Mouse (Mus musculus) MEL (cell line): ENCODE results near the gene Tesmin. TPM values are rescaled to one million over a fixed set of nuclear protein-coding genes. Genes with fewer than 3 reads are reported as not detected.

Experiments
- DNase-seq: peaks from one replicate; pipeline ENCODE4 v3.0.0; 2011; ENCODE audit warnings: low read depth, low spot score
- H3K27ac ChIP-seq: 2 replicates; pipeline ENCODE4 v1.5.1; 2012; ENCODE audit warnings: low read depth, mild to moderate bottlenecking, control low read depth, low read length, moderate library complexity; ENCODE audit not compliant: control insufficient read depth
- H3K27me3 ChIP-seq, 2 experiments: fragments of 150-350 bp in 1 of 2; sonication (generic) in 1 of 2; 2 replicates each; pipeline ENCODE4 v1.6.1; 2012; ENCODE audit warnings: low read length in 2 of 2, mild to moderate bottlenecking in 2 of 2, improper control_type of control experiment in 1 of 2, moderate library complexity in 1 of 2; ENCODE audit not compliant: insufficient read depth in 2 of 2, control insufficient read depth in 1 of 2
- H3K36me3 ChIP-seq, 2 experiments: 2 replicates each; pipeline ENCODE4 v1.6.1; 2012 to 2014; ENCODE audit warnings: low read length in 2 of 2, improper control_type of control experiment in 1 of 2, inconsistent platforms in 1 of 2, mild to moderate bottlenecking in 1 of 2; ENCODE audit not compliant: insufficient read depth in 2 of 2, control insufficient read depth in 1 of 2
- H3K4me1 ChIP-seq, 2 experiments: fragments of 150-350 bp in 1 of 2; sonication (generic) in 1 of 2; 2 replicates each; pipeline ENCODE4 v1.6.1; 2012; ENCODE audit warnings: low read length in 2 of 2, improper control_type of control experiment in 1 of 2, mild to moderate bottlenecking in 1 of 2; ENCODE audit not compliant: insufficient read depth in 2 of 2, control insufficient read depth in 1 of 2
- H3K4me3 ChIP-seq, 2 experiments: fragments of 150-350 bp in 1 of 2; sonication (generic) in 1 of 2; 2 replicates each; pipeline ENCODE4 v1.5.1; 2012; ENCODE audit warnings: low read depth in 2 of 2, low read length in 2 of 2, mild to moderate bottlenecking in 2 of 2, moderate library complexity in 2 of 2, control low read depth in 1 of 2, improper control_type of control experiment in 1 of 2; ENCODE audit not compliant: control insufficient read depth in 1 of 2, insufficient read depth in 1 of 2
- H3K79me2 ChIP-seq: 2 replicates; pipeline ENCODE4 v1.6.1; 2012; ENCODE audit warnings: mild to moderate bottlenecking, low read length, moderate library complexity; ENCODE audit not compliant: control insufficient read depth, poor library complexity, insufficient read depth
- H3K9ac ChIP-seq: 2 replicates; pipeline ENCODE4 v1.6.1; 2012; ENCODE audit warnings: low read depth, mild to moderate bottlenecking, control low read depth, low read length, moderate library complexity; ENCODE audit not compliant: control insufficient read depth, poor library complexity, severe bottlenecking
- H3K9me3 ChIP-seq: fragments of 150-350 bp; sonication (generic); replicated peaks from 2 replicates; pipeline ENCODE4 v1.6.1; 2012; ENCODE audit warnings: mild to moderate bottlenecking, low read length, improper control_type of control experiment, moderate library complexity; ENCODE audit not compliant: insufficient read depth
- BHLHE40 ChIP-seq: IDR thresholded peaks from 2 replicates; pipeline ENCODE4 v1.6.1; 2012; ENCODE audit warnings: low read depth, mild to moderate bottlenecking, inconsistent platforms, low read length, improper control_type of control experiment, borderline replicate concordance
- CHD1 ChIP-seq: IDR thresholded peaks from 2 replicates; pipeline ENCODE4 v1.6.1; 2012; ENCODE audit warnings: low read depth, mild to moderate bottlenecking, inconsistent platforms, low read length, improper control_type of control experiment
- CHD2 ChIP-seq: IDR thresholded peaks from 2 replicates; pipeline ENCODE4 v1.6.1; 2011; ENCODE audit warnings: low read length, improper control_type of control experiment
- CTCF ChIP-seq, 3 experiments: IDR thresholded peaks in 2 of 3; conservative IDR thresholded peaks in 1 of 3; 2 replicates each; pipeline ENCODE4 v1.5.1; 2011 to 2012; ENCODE audit warnings: low read length in 3 of 3, low read depth in 2 of 3, mild to moderate bottlenecking in 2 of 3, improper control_type of control experiment in 1 of 3, inconsistent platforms in 1 of 3, mixed read lengths in 1 of 3, moderate library complexity in 1 of 3; ENCODE audit not compliant: control insufficient read depth in 1 of 3, insufficient read depth in 1 of 3, poor library complexity in 1 of 3, severe bottlenecking in 1 of 3
- E2F4 ChIP-seq: IDR thresholded peaks from 2 replicates; pipeline ENCODE4 v1.6.1; 2011; ENCODE audit warnings: low read depth, low read length, improper control_type of control experiment, borderline replicate concordance
- ELF1 ChIP-seq: IDR thresholded peaks from 2 replicates; pipeline ENCODE4 v1.6.1; 2014; ENCODE audit warnings: low read depth, mild to moderate bottlenecking, inconsistent platforms, low read length, improper control_type of control experiment, moderate library complexity
- EP300 ChIP-seq, 2 experiments: IDR thresholded peaks; 2 replicates each; pipeline ENCODE4 v1.6.1; 2011; ENCODE audit warnings: improper control_type of control experiment in 2 of 2, low read length in 2 of 2, low read depth in 1 of 2, mild to moderate bottlenecking in 1 of 2
- ETS1 ChIP-seq: IDR thresholded peaks from 2 replicates; pipeline ENCODE4 v1.6.1; 2012; ENCODE audit warnings: low read depth, mild to moderate bottlenecking, inconsistent platforms, low read length, improper control_type of control experiment, moderate library complexity
- GABPA ChIP-seq: IDR thresholded peaks from 2 replicates; pipeline ENCODE4 v1.6.1; 2012; ENCODE audit warnings: low read depth, mild to moderate bottlenecking, inconsistent platforms, low read length, improper control_type of control experiment, moderate library complexity
- GATA1 ChIP-seq: IDR thresholded peaks from 2 replicates; pipeline ENCODE4 v1.6.1; 2011; ENCODE audit warnings: low read depth, low read length, improper control_type of control experiment
- HCFC1 ChIP-seq: IDR thresholded peaks from 2 replicates; pipeline ENCODE4 v1.6.1; 2012; ENCODE audit warnings: low read depth, mild to moderate bottlenecking, inconsistent platforms, low read length, improper control_type of control experiment, moderate library complexity
- JUND ChIP-seq: IDR thresholded peaks from 2 replicates; pipeline ENCODE4 v1.6.1; 2011; ENCODE audit warnings: low read depth, mild to moderate bottlenecking, improper control_type of control experiment, low read length
- KAT2A ChIP-seq: conservative IDR thresholded peaks from 2 replicates; pipeline ENCODE4 v1.6.1; 2012; ENCODE audit warnings: low read depth, low read length, improper control_type of control experiment, inconsistent platforms
- MAFK ChIP-seq: IDR thresholded peaks from 2 replicates; pipeline ENCODE4 v1.6.1; 2011; ENCODE audit warnings: low read depth, mild to moderate bottlenecking, low read length, improper control_type of control experiment, borderline replicate concordance
- MAX ChIP-seq: IDR thresholded peaks from 2 replicates; pipeline ENCODE4 v1.6.1; 2011; ENCODE audit warnings: low read length, improper control_type of control experiment
- MAZ ChIP-seq: IDR thresholded peaks from 2 replicates; pipeline ENCODE4 v1.6.1; 2012; ENCODE audit warnings: low read depth, mild to moderate bottlenecking, inconsistent platforms, low read length, improper control_type of control experiment
- MEF2A ChIP-seq: IDR thresholded peaks from 2 replicates; pipeline ENCODE4 v1.6.1; 2014; ENCODE audit warnings: low read depth, mild to moderate bottlenecking, inconsistent platforms, low read length, improper control_type of control experiment; ENCODE audit not compliant: poor library complexity, insufficient replicate concordance, severe bottlenecking; ENCODE audit errors: extremely low read depth
- MXI1 ChIP-seq: IDR thresholded peaks from 2 replicates; pipeline ENCODE4 v1.6.1; 2011; ENCODE audit warnings: mild to moderate bottlenecking, low read depth, low read length, improper control_type of control experiment
- MYB ChIP-seq: IDR thresholded peaks from 2 replicates; pipeline ENCODE4 v1.6.1; 2011; ENCODE audit warnings: mild to moderate bottlenecking, low read depth, low read length, improper control_type of control experiment
- MYC ChIP-seq: IDR thresholded peaks from 2 replicates; pipeline ENCODE4 v1.6.1; 2011; ENCODE audit warnings: low read depth, mild to moderate bottlenecking, low read length, improper control_type of control experiment, moderate library complexity
- NELFE ChIP-seq: IDR thresholded peaks from 2 replicates; pipeline ENCODE4 v1.6.1; 2011; ENCODE audit warnings: low read depth, low read length, improper control_type of control experiment
- NRF1 ChIP-seq: IDR thresholded peaks from 2 replicates; pipeline ENCODE4 v1.6.1; 2014; ENCODE audit warnings: low read depth, mild to moderate bottlenecking, inconsistent platforms, low read length, improper control_type of control experiment, moderate library complexity; ENCODE audit not compliant: poor library complexity, insufficient read depth, severe bottlenecking
- POLR2A ChIP-seq, 2 experiments: IDR thresholded peaks; 2 replicates each; pipeline ENCODE4 v1.6.1; 2011 to 2012; ENCODE audit warnings: low read length in 2 of 2, mild to moderate bottlenecking in 2 of 2, control low read depth in 1 of 2, improper control_type of control experiment in 1 of 2, low read depth in 1 of 2, moderate library complexity in 1 of 2; ENCODE audit not compliant: control insufficient read depth in 1 of 2, insufficient read depth in 1 of 2, poor library complexity in 1 of 2
- POLR2AphosphoS2 ChIP-seq: IDR thresholded peaks from 2 replicates; pipeline ENCODE4 v1.6.1; 2011; ENCODE audit warnings: low read length, improper control_type of control experiment
- RAD21 ChIP-seq: IDR thresholded peaks from 2 replicates; pipeline ENCODE4 v1.6.1; 2011; ENCODE audit warnings: mild to moderate bottlenecking, low read depth, low read length, improper control_type of control experiment
- RCOR1 ChIP-seq: IDR thresholded peaks from 2 replicates; pipeline ENCODE4 v1.6.1; 2012; ENCODE audit warnings: low read depth, mild to moderate bottlenecking, inconsistent platforms, low read length, improper control_type of control experiment
- SIN3A ChIP-seq: IDR thresholded peaks from 2 replicates; pipeline ENCODE4 v1.6.1; 2012; ENCODE audit warnings: low read length, improper control_type of control experiment, inconsistent platforms
- TAL1 ChIP-seq: IDR thresholded peaks from 2 replicates; pipeline ENCODE4 v1.6.1; 2012; ENCODE audit warnings: mild to moderate bottlenecking, inconsistent platforms, low read length, moderate library complexity, mixed read lengths
- TBP ChIP-seq: IDR thresholded peaks from 2 replicates; pipeline ENCODE4 v1.8.0; 2011; ENCODE audit warnings: low read depth, low read length, improper control_type of control experiment
- TCF12 ChIP-seq: IDR thresholded peaks from 2 replicates; pipeline ENCODE4 v1.6.1; 2014; ENCODE audit warnings: low read depth, mild to moderate bottlenecking, inconsistent platforms, low read length, improper control_type of control experiment, moderate library complexity
- UBTF ChIP-seq: IDR thresholded peaks from 2 replicates; pipeline ENCODE4 v1.6.1; 2012; ENCODE audit warnings: low read depth, mild to moderate bottlenecking, inconsistent platforms, low read length, improper control_type of control experiment, moderate library complexity, borderline replicate concordance; ENCODE audit not compliant: insufficient read depth
- USF1 ChIP-seq: IDR thresholded peaks from 2 replicates; pipeline ENCODE4 v1.6.1; 2014; ENCODE audit warnings: low read depth, mild to moderate bottlenecking, inconsistent platforms, low read length, improper control_type of control experiment, moderate library complexity
- USF2 ChIP-seq, 2 experiments: IDR thresholded peaks; 2 replicates each; pipeline ENCODE4 v1.6.1; 2011 to 2012; ENCODE audit warnings: improper control_type of control experiment in 2 of 2, low read length in 2 of 2, borderline replicate concordance in 1 of 2, inconsistent platforms in 1 of 2, low read depth in 1 of 2, mild to moderate bottlenecking in 1 of 2; ENCODE audit not compliant: insufficient read depth in 1 of 2
- ZC3H11A ChIP-seq: IDR thresholded peaks from 2 replicates; pipeline ENCODE4 v1.6.1; 2012; ENCODE audit warnings: low read depth, mild to moderate bottlenecking, inconsistent platforms, low read length, improper control_type of control experiment
- ZKSCAN1 ChIP-seq: IDR thresholded peaks from 2 replicates; pipeline ENCODE4 v1.6.1; 2012; ENCODE audit warnings: low read depth, mild to moderate bottlenecking, inconsistent platforms, low read length, improper control_type of control experiment, moderate library complexity
- ZMIZ1 ChIP-seq: IDR thresholded peaks from 2 replicates; pipeline ENCODE4 v1.6.1; 2012; ENCODE audit warnings: low read depth, mild to moderate bottlenecking, inconsistent platforms, low read length, improper control_type of control experiment, moderate library complexity
- ZNF384 ChIP-seq: IDR thresholded peaks from 2 replicates; pipeline ENCODE4 v1.6.1; 2012; ENCODE audit warnings: low read depth, mild to moderate bottlenecking, inconsistent platforms, low read length, improper control_type of control experiment
- polyA plus RNA-seq, 2 experiments: library from polyadenylated mRNA; stranded (reverse) in 1 of 2; unstranded in 1 of 2; fragments of >175 nt in 1 of 2; fragments of >200 nt in 1 of 2; gene quantifications; 2 replicates each; pipeline versions ENCODE4 v1.2.1 to v1.2.4; 2012; ENCODE audit warnings: low replicate concordance in 2 of 2, low read depth in 1 of 2; ENCODE audit not compliant: insufficient read length in 2 of 2, insufficient read depth in 1 of 2, missing spikeins in 1 of 2
- total RNA-seq: library from RNA; depleted of rRNA; stranded (reverse); fragments of 300-350 nt; gene quantifications from 2 replicates; pipeline ENCODE4 v1.2.3, GENCODE M21; 2012

Gene Tesmin
- total and polyA plus RNA-seq, 3 experiments: 2.1 to 2.2 TPM; not detected in 1

- peak; percentile 93 for DNase-seq
- no peaks in the 10 kb centered on the region for H3K9me3 ChIP-seq
- peak overlapping the region; percentile 78 for H3K27ac ChIP-seq
- H3K27me3 ChIP-seq: no peaks in the 10 kb centered on the region
- H3K36me3 ChIP-seq: peaks cover 0 to 12% of the 10 kb centered on the region in 2 experiments; a peak in 2 of 4 replicates
- no peaks in the 10 kb centered on the region; the same call in 1 of the 2 replicates for H3K79me2 ChIP-seq
- H3K4me3 ChIP-seq: peak overlapping the region; percentile 36 to 54
- H3K9ac ChIP-seq: peak overlapping the region; percentile 83
- peaks cover 8 to 16% of the 10 kb centered on the region in 2 experiments; a peak in 3 of 4 replicates for H3K4me1 ChIP-seq
- TF ChIP-seq USF1 (peak; percentile 69), MYC (peak; percentile 58), MEF2A (no peak), GABPA (no peak), ZKSCAN1 (no peak), MXI1 (peak; percentile 87), ZC3H11A (0 out of 2 replicates have a peak, but pooled peaks have one; percentile 25), UBTF (no peak), TCF12 (no peak), CTCF (IDR thresholded peaks at IDR 0.05 in 2 of 3, conservative IDR thresholded peaks at IDR 0.05 in 1 of 3; ENCODE audit: control insufficient read depth in 1 of 3, insufficient read depth in 1 of 3, low read depth in 2 of 3, low read length in 3 of 3, poor library complexity in 1 of 3, severe bottlenecking in 1 of 3) (peak in 2 of 3 experiments; percentile 67 to 77; a peak in 5 of 6 replicates), MAFK (no peak), RAD21 (peak; percentile 56), USF2 (IDR thresholded peaks at IDR 0.05; ENCODE audit: borderline replicate concordance in 1 of 2, insufficient read depth in 1 of 2, low read depth in 1 of 2, low read length in 2 of 2) (no peak), EP300 (IDR thresholded peaks at IDR 0.05; ENCODE audit: low read depth in 1 of 2, low read length in 2 of 2) (no peak), ZNF384 (no peak), E2F4 (no peak; the same call in 1 of the 2 replicates), BHLHE40 (peak; percentile 83), RCOR1 (no peak), KAT2A (no peak), TAL1 (no peak), ELF1 (peak; percentile 52; the same call in 1 of the 2 replicates), HCFC1 (peak; percentile 29; the same call in 1 of the 2 replicates), NRF1 (peak; percentile 46; the same call in 1 of the 2 replicates), ETS1 (no peak), CHD2 (no peak), NELFE (peak; percentile 4; the same call in 1 of the 2 replicates), SIN3A (peak; percentile 31; the same call in 1 of the 2 replicates), MAZ (no peak), MYB (no peak), TBP (no peak), POLR2AphosphoS2 (no peak), CHD1 (no peak), ZMIZ1 (no peak), POLR2A (IDR thresholded peaks at IDR 0.05; ENCODE audit: control insufficient read depth in 1 of 2, insufficient read depth in 1 of 2, low read depth in 1 of 2, low read length in 2 of 2, poor library complexity in 1 of 2) (peak; percentile 52 to 82; a peak in 3 of 4 replicates), GATA1 (no peak), MAX (peak; percentile 98), JUND (no peak)
Observed at GRCm38 (mm10) chr19:3389089-3389488, 432 bp downstream of the Tesmin start.
